Mouse (Mus musculus) C3H10T1/2 (cell line): Measurements from ENCODE around the gene Epha4. TPM values are rescaled to one million over a fixed set of nuclear protein-coding genes. Genes with fewer than 3 reads are reported as not detected.

ENCODE experiments used
- polyA plus RNA-seq, 2 experiments: library from polyadenylated mRNA; unstranded; fragments of >200 nt; fragmentation: generic; extraction: Trizol; gene quantifications; one replicate each; pipeline ENCODE4 v1.2.1; 2012; ENCODE audit warnings: missing spikeins in 2 of 2

Gene Epha4
- under 1 TPM; 0.07 to 0.50 TPM for polyA plus RNA-seq

DNA sequence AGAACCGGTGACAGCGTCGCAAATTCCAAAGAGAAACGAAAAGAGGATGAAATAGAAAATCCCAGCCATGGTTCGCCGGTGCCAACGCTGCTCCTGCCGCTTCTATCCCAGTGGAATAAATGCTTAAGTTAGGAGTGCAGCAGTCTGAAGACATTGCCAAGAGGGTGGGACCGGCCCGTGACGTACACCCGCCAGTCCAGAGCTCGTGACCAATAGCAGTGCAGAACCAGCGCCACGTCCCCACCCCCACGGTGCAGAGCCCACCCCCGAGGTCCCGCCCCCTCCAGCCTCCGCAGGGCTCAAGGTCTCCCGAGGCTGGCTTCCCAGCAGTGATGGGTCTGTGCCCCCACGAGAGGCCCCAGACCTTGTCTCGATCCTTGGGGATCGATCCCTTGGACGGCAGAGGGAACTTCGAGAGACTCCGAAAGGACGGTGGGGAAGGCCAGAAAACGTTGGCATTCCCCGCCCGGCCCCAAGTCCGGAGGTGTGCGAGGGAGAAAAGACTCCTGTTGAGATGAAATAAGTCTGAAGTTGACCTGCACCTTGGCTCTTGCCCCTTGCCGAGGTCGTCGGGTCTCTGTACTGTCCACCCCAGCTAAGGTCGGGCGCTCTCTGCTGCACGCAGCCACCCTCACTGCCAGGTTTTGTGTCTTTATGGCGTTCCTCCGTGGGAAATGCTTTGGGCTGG, at the start of gene Epha4:
Epha4 (minus strand) TSS at position 126 of the 688 bp plus-strand sequence.

